Mouse (Mus musculus) adrenal gland, postnatal 14 days (tissue): ENCODE measurements at regions not wholly inside any gene's neighbourhood (a gene's known extent, or its start where the extent isn't known, plus 50 kb on each side); places are given as distances from the start of the nearest gene placed in this dataset.

Experiments
- DNase-seq: peaks from one replicate; pipeline ENCODE4 v3.0.0; 2021; ENCODE audit warnings: mixed read lengths

- DNase-seq = peak; percentile 19
Measured at GRCm38 (mm10) chr2:30698758-30699535, 104.1 kb downstream of the Cstad start.

GRCm38 (mm10) chr2:30697851-30698250, 103.0 kb downstream of the Cstad start:
- peak; percentile 11 for DNase-seq

- peak; percentile 43 for DNase-seq
Measured at GRCm38 (mm10) chr2:30695771-30696456, 101.1 kb downstream of the Cstad start.

GRCm38 (mm10) chr2:30695041-30695440, 100.2 kb downstream of the Cstad start:
- no peak for DNase-seq

GRCm38 (mm10) chr2:30693206-30694035, 98.6 kb downstream of the Cstad start:
- peak; percentile 95 for DNase-seq

GRCm38 (mm10) chr2:30692561-30693205, 97.8 kb downstream of the Cstad start:
- peak; percentile 65 for DNase-seq

- peak; percentile 95 for DNase-seq
Measured at GRCm38 (mm10) chr2:30691857-30692560, 97.2 kb downstream of the Cstad start.

- DNase-seq = no peak
Measured at GRCm38 (mm10) chr2:30690925-30691856, 96.4 kb downstream of the Cstad start.

- DNase-seq = peak; percentile 68
Measured at GRCm38 (mm10) chr2:30690307-30690706, 95.5 kb downstream of the Cstad start.

- DNase-seq = no peak
Measured at GRCm38 (mm10) chr2:30688402-30688801, 93.6 kb downstream of the Cstad start.

GRCm38 (mm10) chr2:30687121-30687551, 92.3 kb downstream of the Cstad start:
- peak; percentile 82 for DNase-seq

- DNase-seq = no peak
Measured at GRCm38 (mm10) chr2:30686359-30686758, 91.5 kb downstream of the Cstad start.

GRCm38 (mm10) chr2:30685137-30685860, 90.5 kb downstream of the Cstad start:
- peak; percentile 68 for DNase-seq

GRCm38 (mm10) chr2:30684461-30684860, 89.6 kb downstream of the Cstad start:
- no peak for DNase-seq

- DNase-seq = no peak
Measured at GRCm38 (mm10) chr2:30682146-30682825, 87.4 kb downstream of the Cstad start.

GRCm38 (mm10) chr2:30681642-30682041, 86.8 kb downstream of the Cstad start:
- DNase-seq = no peak

GRCm38 (mm10) chr2:30679041-30679440, 84.2 kb downstream of the Cstad start:
- no peak for DNase-seq

- peak; percentile 66 for DNase-seq
Measured at GRCm38 (mm10) chr2:30677498-30677897, 82.7 kb downstream of the Cstad start.
